9 mouse cellular contexts compared by ENCODE assay signal in genomic region chr11:115974309-115975082, GRCm38 (mm10). TPM values are rescaled to one million over a fixed set of nuclear protein-coding genes. Genes with fewer than 3 reads are reported as not detected.
A peak's percentile ranks its signal among the peaks of the same experiment; 100 is the strongest.
DNase-seq lines count a peak whose midpoint lies in the region; ATAC-seq lines count a peak whose summit lies in the region.
"Had no signal": no experiment of that assay in that cellular context is flagged by ENCODE, and none has a peak within 500 bp of the region (broad histone marks: within the 10 kb centered on the region; RNA-seq: fewer than 3 reads in every experiment).

Itgb4 (plus strand) TSS chr11:115974709.

- peaks cover 15% of the 10 kb centered on the region for H3K4me1 ChIP-seq in heart, embryonic 12.5 days (replicated peaks)
- peaks cover 32% of the 10 kb centered on the region for H3K4me1 ChIP-seq in kidney, embryonic 15.5 days

- H3K4me3 ChIP-seq in heart, embryonic 12.5 days, result peak within 1 kb of the TSS; percentile 57
- peak within 1 kb of the TSS; percentile 50 for H3K4me3 ChIP-seq in kidney, embryonic 15.5 days (replicated peaks)

- ATAC-seq in heart, embryonic 12.5 days (ENCODE audit: insufficient number of reproducible peaks, low FRiP score), result no peak
- ATAC-seq in kidney, embryonic 15.5 days (replicated peaks; ENCODE audit: low FRiP score), result peak; percentile 59

- no peaks in the 10 kb centered on the region for H3K9me3 ChIP-seq in heart, embryonic 12.5 days (replicated peaks)
- H3K9me3 ChIP-seq in kidney, embryonic 15.5 days (replicated peaks), result no peaks in the 10 kb centered on the region
- H3K9me3 ChIP-seq: G1E had no signal

- H3K27me3 ChIP-seq in heart, embryonic 12.5 days (replicated peaks), result peaks cover 64% of the 10 kb centered on the region
- peaks cover 49% of the 10 kb centered on the region for H3K27me3 ChIP-seq in kidney, embryonic 15.5 days

- 10% methylated on average over 54 of the region's 58 CpGs for WGBS in heart, embryonic 12.5 days
- WGBS in kidney, embryonic 15.5 days, result 8% methylated on average over 58 of the region's 58 CpGs

- H3K4me2 ChIP-seq in heart, embryonic 12.5 days, result peak within 1 kb of the TSS; percentile 95
- H3K4me2 ChIP-seq in kidney, embryonic 15.5 days, result peak within 1 kb of the TSS; percentile 79

- peak within 1 kb of the TSS; percentile 60 for H3K9ac ChIP-seq in heart, embryonic 12.5 days
- H3K9ac ChIP-seq in kidney, embryonic 15.5 days, result peak within 1 kb of the TSS; percentile 46

- DNase-seq in cerebellum, postnatal 14 days, result peak; percentile 42 to 45
- no peak for DNase-seq in cerebellum, adult 8-10 months
- DNase-seq in Muller cell, postnatal 12 days (ENCODE audit: inconsistent ontology term), result peak; percentile 47
- peak; percentile 61 for DNase-seq in lung, postnatal 10 days
- peak; percentile 30 to 72 for DNase-seq in spleen, postnatal 4 days (ENCODE audit: low spot score in 2 of 2)
- DNase-seq in frontal cortex, postnatal 14 days (ENCODE audit: low spot score in 2 of 2), result no peak

- H3K36me3 ChIP-seq in heart, embryonic 12.5 days, result no peaks in the 10 kb centered on the region
- no peaks in the 10 kb centered on the region for H3K36me3 ChIP-seq in kidney, embryonic 15.5 days
- H3K36me3 ChIP-seq: G1E had no signal

- no peak within 1 kb of the TSS for H3K27ac ChIP-seq in heart, embryonic 12.5 days (ENCODE audit: poor library complexity, severe bottlenecking)
- H3K27ac ChIP-seq in kidney, embryonic 15.5 days, result no peak within 1 kb of the TSS

RNA-seq across cellular contexts. Expression of gene Itgb4, which starts in this region (rescaled TPM):
- 2.0 and 2.7 TPM in 2 replicates for polyA plus RNA-seq in heart, embryonic 12.5 days (2016; fragmentation: Nextera tagmentation; extraction: Ambion mirVana)
- polyA plus RNA-seq in kidney, embryonic 15.5 days (2015; fragmentation: Nextera tagmentation; extraction: Ambion mirVana), result 2.1 and 2.7 TPM in 2 replicates

Comparison
In these comparisons a context has a peak if more than half of its experiments do, and no peak if none do; other contexts are left out.
1. DNase-seq: peak in cerebellum, postnatal 14 days (2 of 2), Muller cell, postnatal 12 days (single experiment), lung, postnatal 10 days (single experiment) and spleen, postnatal 4 days (2 of 2); none in cerebellum, adult 8-10 months (single experiment) and frontal cortex, postnatal 14 days (0 of 2).